Mouse (Mus musculus) right cerebral cortex, postnatal 25 days (tissue): Measurements from ENCODE around the gene Cyth1.

Experiments used
- DNase-seq: peaks from one replicate; pipeline ENCODE4 v3.0.0; 2022

Gene Cyth1

GRCm38 (mm10) chr11:118248150-118249011 lies at the start of gene Cyth1:
Gene Cyth1, minus strand, starts transcription at chr11:118248592.
- DNase-seq, result peak; percentile 98

- DNase-seq, result no peak
Measured at GRCm38 (mm10) chr11:118297967-118298366, 49.6 kb upstream of the Cyth1 start.

DNA sequence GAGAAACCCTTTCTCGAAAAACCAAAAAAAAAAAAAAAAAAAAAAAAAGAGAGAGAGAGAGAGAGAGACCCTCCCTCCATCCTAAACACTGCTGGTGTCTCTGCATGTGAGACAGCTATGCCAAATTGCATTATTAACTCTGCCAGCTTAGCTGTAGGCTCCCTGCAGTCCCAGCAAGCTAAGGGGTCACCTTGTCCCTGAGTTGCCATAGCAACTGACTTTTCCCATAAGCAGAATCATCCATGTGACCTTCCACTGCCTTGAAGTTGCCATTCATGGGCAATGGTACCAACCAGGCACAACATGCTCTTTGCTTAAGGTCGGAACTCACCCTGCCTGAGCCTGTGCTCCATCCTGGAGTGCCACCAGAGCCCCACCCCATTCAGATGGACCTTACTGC lies 46.6 kb upstream of the Cyth1 start:
- DNase-seq, result no peak

- DNase-seq, result no peak
Measured at GRCm38 (mm10) chr11:118292671-118293070, 44.3 kb upstream of the Cyth1 start.

DNA sequence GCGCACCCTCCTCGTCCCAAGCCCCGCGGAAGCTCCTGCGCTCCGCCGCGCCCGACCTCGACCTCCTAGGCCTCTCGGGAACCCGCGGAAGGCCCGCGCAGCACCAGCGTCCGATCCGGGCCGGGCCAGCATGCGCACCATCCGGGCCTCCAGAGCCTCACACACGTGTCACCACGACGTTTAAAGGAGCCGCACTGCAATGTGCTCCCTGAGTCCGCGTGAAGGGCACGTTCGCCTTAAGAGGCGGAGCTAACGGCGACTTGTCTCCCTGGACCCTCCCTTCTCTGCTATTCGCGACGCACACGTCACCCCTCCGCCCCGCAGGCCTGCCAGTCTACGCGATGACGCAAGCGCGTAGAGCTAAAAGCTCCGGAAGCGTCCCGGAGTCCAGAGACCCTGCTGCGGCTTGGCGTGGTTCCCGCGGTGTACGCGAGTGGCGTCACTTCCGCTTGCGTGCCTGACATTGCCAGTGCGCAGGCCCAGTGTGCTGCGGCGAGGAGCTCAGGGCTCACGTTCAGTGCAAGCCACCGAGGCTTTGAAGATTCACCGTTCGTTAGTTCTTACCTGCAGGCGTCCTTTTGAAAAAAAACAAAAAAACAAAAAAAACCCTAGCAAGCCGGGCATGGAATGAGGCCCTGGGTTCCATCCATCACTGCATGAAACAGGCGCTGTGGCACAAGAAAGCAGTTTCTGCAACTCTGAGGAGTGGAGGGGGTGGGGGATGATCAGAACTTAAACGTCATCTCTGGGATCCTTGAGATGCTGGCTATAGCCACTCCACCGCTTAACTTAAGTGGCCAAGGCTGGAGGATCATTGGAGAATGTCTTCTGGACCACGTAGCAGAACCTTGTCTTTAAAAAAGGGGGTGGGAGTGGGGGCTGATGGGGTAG lies 41.9 kb upstream of the Cyth1 start, which contains the start of gene Usp36:
TSS of gene Usp36 (minus strand) at position 246 of the 891 bp plus-strand sequence.
- peak; percentile 100 for DNase-seq

DNA sequence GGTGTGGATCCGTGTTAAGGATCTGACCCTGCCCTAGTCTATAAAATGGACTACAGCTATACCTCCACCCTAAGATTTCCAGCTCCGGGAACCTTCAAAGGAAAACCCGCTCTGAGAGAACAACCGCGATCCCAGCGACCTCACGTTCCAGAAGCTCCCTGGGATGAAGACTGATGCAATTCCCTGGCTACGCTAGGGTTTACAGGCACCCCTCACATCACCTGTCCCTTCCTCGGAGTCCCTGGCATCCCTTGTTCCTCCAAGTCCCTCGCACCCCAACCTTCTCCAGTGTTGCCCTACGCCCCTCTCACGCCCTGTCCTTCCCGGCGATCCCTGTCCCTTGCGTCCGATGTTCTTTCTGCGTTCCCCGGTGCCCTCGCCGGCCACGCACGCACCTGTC lies 41.2 kb upstream of the Cyth1 start:
- no peak for DNase-seq

- no peak for DNase-seq
Measured at GRCm38 (mm10) chr11:118289037-118289511, 40.7 kb upstream of the Cyth1 start.

GRCm38 (mm10) chr11:118287573-118287972 lies 39.2 kb upstream of the Cyth1 start:
- no peak for DNase-seq

- no peak for DNase-seq
Measured at GRCm38 (mm10) chr11:118286434-118286833, 38.0 kb upstream of the Cyth1 start.

DNA sequence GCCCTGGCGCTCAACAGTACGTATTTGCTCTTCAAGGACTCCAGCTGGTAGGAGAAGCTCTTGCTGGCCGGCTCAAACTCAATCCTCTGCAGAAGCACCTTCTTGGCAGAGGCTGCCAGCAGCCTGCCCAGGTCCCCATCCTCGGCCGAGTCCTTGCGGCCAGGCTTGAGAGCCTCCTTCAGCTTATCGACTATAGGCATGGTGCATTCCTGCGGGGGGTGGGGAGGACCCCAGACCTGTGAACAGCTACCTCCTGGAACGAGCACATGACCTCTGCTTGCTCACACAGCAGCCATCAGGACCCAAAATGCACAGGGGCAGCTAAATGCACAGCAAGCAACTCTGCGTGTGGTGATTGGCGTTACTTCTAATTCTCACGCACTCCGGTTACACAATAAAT lies 37.4 kb upstream of the Cyth1 start:
- DNase-seq, result no peak

DNA sequence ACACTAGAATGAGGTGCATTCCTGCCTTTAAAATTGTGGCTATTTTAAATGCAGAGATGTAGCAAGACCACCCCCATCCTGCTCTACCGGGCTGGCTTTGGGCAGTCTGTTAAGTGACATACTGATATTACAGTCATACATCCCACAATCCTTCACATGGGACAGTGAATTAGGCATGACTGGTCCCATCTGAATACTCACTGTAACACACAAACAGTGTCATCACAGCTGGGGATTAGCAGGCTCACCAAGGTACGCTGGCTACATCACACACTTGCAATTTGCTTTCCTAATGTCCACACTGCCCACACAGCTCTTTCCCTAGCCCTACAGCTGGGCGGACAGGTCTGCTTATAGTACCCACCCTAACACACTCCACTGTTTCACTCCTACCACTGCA lies 31.8 kb upstream of the Cyth1 start:
- no peak for DNase-seq

- DNase-seq, result peak; percentile 16
Measured at GRCm38 (mm10) chr11:118276328-118276727, 27.9 kb upstream of the Cyth1 start.

GRCm38 (mm10) chr11:118275092-118275491 lies 26.7 kb upstream of the Cyth1 start:
- no peak for DNase-seq

DNA sequence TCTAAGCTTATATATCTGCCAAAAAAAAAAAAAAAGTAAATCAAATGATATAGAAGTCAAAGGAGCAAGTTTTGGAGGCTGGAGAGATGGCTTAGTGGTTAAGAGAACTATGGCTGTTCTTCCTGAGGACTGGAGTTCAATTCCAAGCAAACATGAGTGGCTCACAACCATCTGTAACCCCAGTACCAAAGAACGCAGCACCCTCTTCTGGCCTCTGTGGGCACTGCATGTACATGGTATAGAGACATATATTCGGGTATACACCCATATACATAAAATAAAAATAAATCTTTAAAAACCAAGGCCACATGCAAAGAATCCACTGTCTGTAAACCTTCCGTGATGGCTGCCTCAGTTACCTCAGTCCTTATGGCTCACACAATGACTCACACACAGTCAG lies 21.4 kb upstream of the Cyth1 start:
- DNase-seq, result no peak

DNA sequence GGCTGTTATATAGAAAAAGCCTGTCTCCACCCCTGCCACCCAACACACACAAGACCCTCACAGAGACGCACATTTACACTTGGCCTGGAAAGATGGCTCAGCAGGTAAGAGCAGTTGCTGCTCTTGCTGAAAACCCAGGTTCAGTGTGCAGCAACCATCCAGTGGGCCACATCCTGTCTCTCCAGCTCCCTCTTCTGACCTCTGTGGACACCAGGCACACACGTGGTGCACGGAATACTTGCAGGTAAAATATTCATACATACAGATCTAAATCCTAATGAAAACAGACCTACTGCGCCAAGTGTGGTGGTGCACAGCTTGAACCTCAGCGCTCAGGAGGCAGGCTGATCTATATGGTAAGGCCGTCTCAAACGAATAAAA lies 18.3 kb upstream of the Cyth1 start:
- DNase-seq, result no peak

DNA sequence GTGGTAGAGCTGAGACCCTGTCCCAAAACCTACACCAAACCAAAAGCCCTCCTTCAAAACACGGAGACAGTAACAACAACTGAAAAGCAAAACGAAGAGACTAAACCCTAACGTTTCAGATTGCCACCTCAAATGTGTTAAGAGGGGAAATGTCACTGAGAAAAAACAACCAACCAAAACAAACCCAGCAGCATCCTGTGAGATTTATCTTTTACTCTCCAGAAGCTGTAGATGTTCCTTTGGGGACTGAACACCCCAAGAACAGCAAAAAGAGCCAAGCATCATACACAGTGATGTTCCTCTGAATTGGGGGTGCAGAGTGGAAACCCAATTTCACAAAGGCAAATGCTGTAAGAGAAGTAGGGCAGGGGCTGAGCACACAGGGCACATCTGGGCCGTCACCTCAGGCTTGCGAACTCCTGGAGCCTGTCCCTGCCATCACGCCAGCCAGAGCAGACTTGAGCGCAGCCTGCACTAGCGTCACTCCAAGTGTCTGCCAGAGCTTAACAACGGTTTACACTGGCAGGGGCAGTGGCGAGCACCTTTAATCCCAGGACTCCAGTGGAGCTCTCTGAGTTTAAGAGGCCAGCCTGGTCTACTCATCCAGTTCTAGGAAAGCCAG lies 17.8 kb upstream of the Cyth1 start:
- no peak for DNase-seq

DNA sequence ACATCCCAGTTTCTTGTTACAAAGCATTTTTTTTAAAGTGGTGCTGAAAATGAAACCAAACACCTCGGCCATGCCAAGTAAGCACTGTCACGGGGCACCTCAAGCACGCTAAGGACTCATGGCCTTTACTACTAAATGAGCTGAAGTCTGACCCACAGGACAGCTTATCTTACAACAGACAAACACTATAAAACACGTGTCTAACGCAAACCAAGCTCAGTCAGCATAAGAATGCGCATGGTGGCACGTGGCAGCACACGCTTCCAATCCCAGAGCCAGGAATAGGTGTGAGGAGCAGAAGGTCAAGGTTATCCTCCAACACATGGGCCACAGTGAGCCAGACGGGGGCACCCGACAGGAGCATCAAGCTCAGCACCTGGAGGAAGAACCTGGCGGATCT lies 17.2 kb upstream of the Cyth1 start:
- DNase-seq, result no peak

DNA sequence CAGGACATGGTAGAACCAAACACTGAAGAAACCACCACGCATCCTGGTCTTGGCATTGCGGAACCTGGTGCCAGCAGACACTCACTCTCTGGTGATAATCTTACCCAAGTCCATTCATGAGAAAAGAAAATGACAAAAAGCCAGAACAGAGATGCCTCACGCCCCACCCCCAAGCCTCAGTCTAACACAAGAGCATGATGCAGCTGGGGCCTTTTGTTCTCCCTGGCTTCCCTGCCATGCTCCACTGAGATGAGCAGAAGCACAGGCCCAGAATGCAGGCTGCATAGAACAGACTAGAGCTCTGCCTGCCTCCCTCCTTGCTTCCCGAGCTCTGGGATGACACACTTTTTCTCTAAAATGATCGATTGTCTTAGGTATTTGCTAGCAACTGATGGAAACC lies 14.8 kb upstream of the Cyth1 start:
- no peak for DNase-seq

DNA sequence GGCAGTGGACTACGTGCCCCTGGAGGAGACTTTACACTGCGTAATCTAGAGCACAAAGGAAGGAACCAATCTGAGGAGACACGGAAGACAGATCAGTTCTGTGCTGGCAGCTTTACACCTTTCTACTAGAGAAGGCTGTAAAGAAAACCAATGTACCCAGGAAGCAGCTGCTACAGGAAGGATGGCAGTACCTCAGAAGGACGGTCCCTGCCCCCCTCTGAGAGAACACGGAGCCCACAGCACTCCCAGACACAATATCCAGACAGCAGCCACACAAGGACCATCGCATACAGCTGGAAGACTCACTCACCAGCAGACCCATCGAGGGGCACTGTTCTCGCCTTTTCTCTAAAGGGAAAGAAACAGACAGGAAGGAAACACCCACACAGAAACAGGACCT lies 11.7 kb upstream of the Cyth1 start:
- DNase-seq, result no peak

- DNase-seq, result no peak
Measured at GRCm38 (mm10) chr11:118259580-118259979, 11.2 kb upstream of the Cyth1 start.

DNA sequence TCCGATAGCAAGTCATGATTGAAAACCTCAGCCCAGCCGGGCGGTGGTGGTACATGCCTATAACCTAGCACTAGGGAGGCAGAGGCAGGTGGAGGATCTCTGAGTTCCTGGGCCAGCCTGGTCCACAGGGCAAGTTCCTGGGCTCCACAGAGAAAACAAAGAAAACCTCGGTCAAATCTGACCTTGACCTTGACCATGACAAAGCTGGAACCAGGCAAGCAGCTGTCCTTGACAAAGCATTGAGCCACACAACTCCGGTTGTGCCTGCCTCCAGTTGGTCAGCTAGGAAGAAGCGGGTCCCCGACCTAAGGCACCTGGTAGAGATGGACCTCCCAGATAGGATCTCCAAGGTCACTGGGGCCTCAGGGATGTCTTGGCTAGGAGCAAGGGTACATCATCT lies 8.0 kb upstream of the Cyth1 start:
- no peak for DNase-seq

GRCm38 (mm10) chr11:118254159-118254951 lies 6.0 kb upstream of the Cyth1 start:
- peak; percentile 50 for DNase-seq
